Mouse (Mus musculus): ENCODE measurements around the gene Oas2.

DNA sequence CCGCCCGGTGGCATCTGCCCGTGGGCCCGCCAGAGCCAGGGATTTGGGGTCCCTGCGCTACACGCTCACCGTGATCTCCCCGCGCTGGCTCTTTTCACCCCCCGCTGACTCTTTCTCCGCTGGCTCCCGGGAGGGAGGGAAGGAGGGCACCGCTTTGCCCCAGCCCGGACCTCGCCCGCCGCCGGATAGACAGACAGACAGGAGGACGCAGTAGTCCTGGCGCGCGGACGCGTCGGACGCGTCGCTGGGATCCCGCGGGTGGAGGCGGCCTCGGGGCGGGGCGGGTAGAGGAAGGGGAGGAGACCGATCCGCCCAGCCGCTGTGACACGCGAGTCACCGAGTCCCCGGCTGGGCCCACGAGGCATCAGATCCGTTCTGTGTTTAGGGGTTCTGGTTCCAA, 38.2 kb downstream of the Oas2 start:
- TF ChIP-seq MYOG (IDR thresholded peaks at IDR 0.05; ENCODE audit: control insufficient read depth, extremely low read depth, insufficient read length) (no peak), CTCF (IDR thresholded peaks at IDR 0.05; ENCODE audit: control insufficient read depth, insufficient read depth, insufficient read length) (no peak), MYOD1 (IDR thresholded peaks at IDR 0.05; ENCODE audit: control insufficient read depth, insufficient read length, low read depth) (no peak), MAX (IDR thresholded peaks at IDR 0.05) (no peak), USF1 (IDR thresholded peaks at IDR 0.05; ENCODE audit: low read depth) (no peak), FOSL1 (IDR thresholded peaks at IDR 0.05; ENCODE audit: insufficient read depth, low read length, poor library complexity, severe bottlenecking) (no peak)

All from C2C12 (cell line).